In genomic region chr4:134865789-134866188, GRCm38 (mm10) we compare ENCODE assay signal across 27 mouse cellular contexts. TPM values are rescaled to one million over a fixed set of nuclear protein-coding genes. Genes with fewer than 3 reads are reported as not detected.
DNase-seq lines count a peak whose midpoint lies in the region; ATAC-seq lines count a peak whose summit lies in the region.
"Had no signal": no experiment of that assay in that cellular context is flagged by ENCODE, and none has a peak within 500 bp of the region (broad histone marks: within the 10 kb centered on the region; RNA-seq: fewer than 3 reads in every experiment).

No protein-coding gene starts in this region.

- no peak for DNase-seq in heart, postnatal 4 days
- peak; percentile 53 for DNase-seq in MEL-GATA-1-ER (ENCODE audit: extremely low read depth, low read depth)
- no peak for DNase-seq in layer of hippocampus, adult 11-12 months (ENCODE audit: low spot score)
- no peak for DNase-seq in right cerebral cortex, adult 18-20 months
- DNase-seq: adrenal gland, postnatal 36 days; cerebellum, adult 11 months; cerebellum, adult 9-11 months; kidney, postnatal 36 days; lung, postnatal 4 days; right cerebral cortex, postnatal 4 days; thymus, adult 18-20 months; thymus, postnatal 36 days had no signal

- H3K36me3 ChIP-seq in erythroblast, embryonic 14.5 days (ENCODE audit: control insufficient read depth), result peaks cover 78% of the 10 kb centered on the region
- H3K36me3 ChIP-seq in heart, embryonic 13.5 days, result no peaks in the 10 kb centered on the region
- H3K36me3 ChIP-seq in liver, embryonic 15.5 days (replicated peaks), result peaks cover 37% of the 10 kb centered on the region
- H3K36me3 ChIP-seq: embryonic facial prominence, embryonic 10.5 days; forebrain, embryonic 15.5 days; hindbrain, embryonic 10.5 days; intestine, embryonic 15.5 days; limb, embryonic 13.5 days; neural tube, embryonic 13.5 days had no signal

- WGBS in heart, embryonic 13.5 days, result 79% methylated on average over 5 of the region's 5 CpGs
- 24% methylated on average over 5 of the region's 5 CpGs for WGBS in liver, embryonic 15.5 days (ENCODE audit: insufficient replicate concordance)

- H3K4me2 ChIP-seq in heart, embryonic 13.5 days, result peak overlapping the region; percentile 64
- H3K4me2 ChIP-seq in liver, embryonic 15.5 days, result peak overlapping the region; percentile 87
- H3K4me2 ChIP-seq: forebrain, embryonic 15.5 days; intestine, embryonic 15.5 days; limb, embryonic 13.5 days; neural tube, embryonic 13.5 days had no signal

- no peaks in the 10 kb centered on the region; the same call in 1 of the 2 replicates for H3K27me3 ChIP-seq in erythroblast, embryonic 14.5 days (ENCODE audit: control insufficient read depth)
- peaks cover 37% of the 10 kb centered on the region for H3K27me3 ChIP-seq in heart, embryonic 13.5 days (replicated peaks)
- H3K27me3 ChIP-seq in liver, embryonic 15.5 days, result no peaks in the 10 kb centered on the region

- no peaks in the 10 kb centered on the region for H3K9me3 ChIP-seq in erythroblast, embryonic 14.5 days (ENCODE audit: control insufficient read depth, low read length)
- H3K9me3 ChIP-seq in heart, embryonic 13.5 days, result no peaks in the 10 kb centered on the region
- H3K9me3 ChIP-seq in liver, embryonic 15.5 days (replicated peaks), result no peaks in the 10 kb centered on the region
- H3K9me3 ChIP-seq: embryonic facial prominence, embryonic 10.5 days; forebrain, embryonic 15.5 days; hindbrain, embryonic 10.5 days; intestine, embryonic 15.5 days; limb, embryonic 13.5 days; neural tube, embryonic 13.5 days had no signal

- H3K4me3 ChIP-seq in erythroblast, embryonic 14.5 days (replicated peaks), result peak overlapping the region; percentile 79
- peak overlapping the region; percentile 35 for H3K4me3 ChIP-seq in heart, embryonic 13.5 days
- peak overlapping the region; percentile 78 for H3K4me3 ChIP-seq in liver, embryonic 15.5 days (replicated peaks)
- H3K4me3 ChIP-seq: embryonic facial prominence, embryonic 10.5 days; forebrain, embryonic 15.5 days; intestine, embryonic 15.5 days; limb, embryonic 13.5 days; myocyte; neural tube, embryonic 13.5 days had no signal

- ATAC-seq in erythroblast, adult 5-6 weeks (replicated peaks; ENCODE audit: low FRiP score, poor library complexity, severe bottlenecking), result no peak
- ATAC-seq in heart, embryonic 13.5 days (ENCODE audit: extremely low read depth, insufficient number of reproducible peaks, low FRiP score, low TSS enrichment), result no peak
- ATAC-seq in liver, embryonic 15.5 days (ENCODE audit: insufficient read depth), result 0 out of 2 replicates have a peak, but pooled peaks have one; percentile 9
- ATAC-seq: forebrain, embryonic 15.5 days; hindbrain, embryonic 16.5 days; midbrain, embryonic 16.5 days had no signal

- no peak overlapping the region; the same call in 1 of the 2 replicates for H3K9ac ChIP-seq in heart, embryonic 13.5 days
- peak overlapping the region; percentile 95 for H3K9ac ChIP-seq in liver, embryonic 15.5 days
- H3K9ac ChIP-seq: forebrain, embryonic 15.5 days; intestine, embryonic 15.5 days; limb, embryonic 13.5 days; neural tube, embryonic 13.5 days had no signal

- peaks cover 74% of the 10 kb centered on the region for H3K4me1 ChIP-seq in erythroblast, embryonic 14.5 days (ENCODE audit: control insufficient read depth)
- peaks cover 29% of the 10 kb centered on the region for H3K4me1 ChIP-seq in heart, embryonic 13.5 days
- H3K4me1 ChIP-seq in liver, embryonic 15.5 days (replicated peaks), result peaks cover 58% of the 10 kb centered on the region
- H3K4me1 ChIP-seq: forebrain, embryonic 15.5 days had no signal

- 0 out of 2 replicates have a peak overlapping the region, but pooled peaks have one; percentile 12 for H3K27ac ChIP-seq in heart, embryonic 13.5 days (replicated peaks)
- H3K27ac ChIP-seq in liver, embryonic 15.5 days (replicated peaks), result peak overlapping the region; percentile 99
- H3K27ac ChIP-seq: embryonic facial prominence, embryonic 10.5 days; forebrain, embryonic 15.5 days; hindbrain, embryonic 10.5 days; intestine, embryonic 15.5 days; limb, embryonic 13.5 days; neural tube, embryonic 13.5 days had no signal

RNA-seq across cellular contexts. Expression of gene Rhd, which starts 1.5 kb away (rescaled TPM):
- polyA plus RNA-seq in erythroblast, embryonic 14.5 days (2012), result 54.9 and 73.6 TPM in 2 replicates
- total RNA-seq in erythroblast, adult 5-6 weeks (2015; ENCODE audit: low replicate concordance), result 408 and 436 TPM in 2 replicates
- 820 and 839 TPM in 2 replicates for total RNA-seq in erythroblast, adult 5-6 weeks (2017; ENCODE audit: low replicate concordance)
- 13.0 and 19.3 TPM in 2 replicates for polyA plus RNA-seq in heart, embryonic 13.5 days (2015; fragmentation: Nextera tagmentation; extraction: Ambion mirVana)
- 1 to 10 TPM; 4.7 to 5.4 TPM for total RNA-seq in heart, postnatal 4 days (2021)
- 587 and 603 TPM in 2 replicates for polyA plus RNA-seq in liver, embryonic 15.5 days (2015; fragmentation: Nextera tagmentation; extraction: Ambion mirVana)
- total RNA-seq: gastrocnemius, adult 8-10 months; left cerebral cortex, postnatal 14 days had no signal

RNA-seq across cellular contexts. Expression of gene Maco1, which starts 12.6 kb away (rescaled TPM):
- polyA plus RNA-seq in erythroblast, embryonic 14.5 days (2012), result 1.4 and 1.5 TPM in 2 replicates
- 13.0 and 19.4 TPM in 2 replicates for total RNA-seq in erythroblast, adult 5-6 weeks (2015; ENCODE audit: low replicate concordance)
- total RNA-seq in erythroblast, adult 5-6 weeks (2017; ENCODE audit: low replicate concordance), result 36.0 and 39.9 TPM in 2 replicates
- 25.0 and 25.7 TPM in 2 replicates for polyA plus RNA-seq in heart, embryonic 13.5 days (2015; fragmentation: Nextera tagmentation; extraction: Ambion mirVana)
- total RNA-seq in heart, postnatal 4 days (2021), result 10 to 100 TPM; 26.6 to 27.9 TPM
- polyA plus RNA-seq in liver, embryonic 15.5 days (2015; fragmentation: Nextera tagmentation; extraction: Ambion mirVana), result 16.0 and 17.3 TPM in 2 replicates

RNA-seq across cellular contexts. Expression of gene Tmem50a, which starts 49.0 kb away (rescaled TPM):
- polyA plus RNA-seq in erythroblast, embryonic 14.5 days (2012), result 1.0 and 1.2 TPM in 2 replicates
- total RNA-seq in erythroblast, adult 5-6 weeks (2015; ENCODE audit: low replicate concordance), result 150 and 151 TPM in 2 replicates
- total RNA-seq in erythroblast, adult 5-6 weeks (2017; ENCODE audit: low replicate concordance), result 200 and 208 TPM in 2 replicates
- 132 and 149 TPM in 2 replicates for polyA plus RNA-seq in heart, embryonic 13.5 days (2015; fragmentation: Nextera tagmentation; extraction: Ambion mirVana)
- 10 to 100 TPM; 73.2 to 74.5 TPM for total RNA-seq in heart, postnatal 4 days (2021)
- 70.6 and 79.4 TPM in 2 replicates for polyA plus RNA-seq in liver, embryonic 15.5 days (2015; fragmentation: Nextera tagmentation; extraction: Ambion mirVana)

RNA-seq across cellular contexts. Expression of gene Rsrp1, which starts 57.6 kb away (rescaled TPM):
- 62.6 and 71.3 TPM in 2 replicates for polyA plus RNA-seq in erythroblast, embryonic 14.5 days (2012)
- total RNA-seq in erythroblast, adult 5-6 weeks (2015; ENCODE audit: low replicate concordance), result 2,585 and 2,588 TPM in 2 replicates
- total RNA-seq in erythroblast, adult 5-6 weeks (2017; ENCODE audit: low replicate concordance), result 1,104 and 1,368 TPM in 2 replicates
- 325 and 327 TPM in 2 replicates for polyA plus RNA-seq in heart, embryonic 13.5 days (2015; fragmentation: Nextera tagmentation; extraction: Ambion mirVana)
- total RNA-seq in heart, postnatal 4 days (2021), result 100 to 1,000 TPM; 105 to 117 TPM
- 280 and 309 TPM in 2 replicates for polyA plus RNA-seq in liver, embryonic 15.5 days (2015; fragmentation: Nextera tagmentation; extraction: Ambion mirVana)

Comparison
In these comparisons a context has a peak if more than half of its experiments do, and no peak if none do; other contexts are left out.
1. RNA of gene Tmem50a, which starts 49.0 kb away (polyA plus RNA-seq): 132 to 149 TPM in heart, embryonic 13.5 days and 70.6 to 79.4 TPM in liver, embryonic 15.5 days; 1.0 to 1.2 TPM in erythroblast, embryonic 14.5 days; every median in the first group is over 10 times any median in the second.
2. Peak in every context shown above with its lines, with median percentiles within 50 percentile points of each other: H3K4me3 ChIP-seq.